Mouse (Mus musculus) cerebellum, adult 2 months (tissue): Measurements from ENCODE around the gene Atox1.

Experiments
- CTCF ChIP-seq: fragments of 200-500 bp; IDR thresholded peaks from 2 replicates; pipeline ENCODE4 v1.5.1; 2011; ENCODE audit warnings: low read depth, mild to moderate bottlenecking, control low read depth, low read length, moderate library complexity, borderline replicate concordance; ENCODE audit not compliant: insufficient read depth
- POLR2A ChIP-seq: fragments of 200-500 bp; IDR thresholded peaks from 2 replicates; pipeline ENCODE4 v1.6.1; 2011; ENCODE audit warnings: low read length, control low read depth, borderline replicate concordance; ENCODE audit not compliant: insufficient read depth

DNA sequence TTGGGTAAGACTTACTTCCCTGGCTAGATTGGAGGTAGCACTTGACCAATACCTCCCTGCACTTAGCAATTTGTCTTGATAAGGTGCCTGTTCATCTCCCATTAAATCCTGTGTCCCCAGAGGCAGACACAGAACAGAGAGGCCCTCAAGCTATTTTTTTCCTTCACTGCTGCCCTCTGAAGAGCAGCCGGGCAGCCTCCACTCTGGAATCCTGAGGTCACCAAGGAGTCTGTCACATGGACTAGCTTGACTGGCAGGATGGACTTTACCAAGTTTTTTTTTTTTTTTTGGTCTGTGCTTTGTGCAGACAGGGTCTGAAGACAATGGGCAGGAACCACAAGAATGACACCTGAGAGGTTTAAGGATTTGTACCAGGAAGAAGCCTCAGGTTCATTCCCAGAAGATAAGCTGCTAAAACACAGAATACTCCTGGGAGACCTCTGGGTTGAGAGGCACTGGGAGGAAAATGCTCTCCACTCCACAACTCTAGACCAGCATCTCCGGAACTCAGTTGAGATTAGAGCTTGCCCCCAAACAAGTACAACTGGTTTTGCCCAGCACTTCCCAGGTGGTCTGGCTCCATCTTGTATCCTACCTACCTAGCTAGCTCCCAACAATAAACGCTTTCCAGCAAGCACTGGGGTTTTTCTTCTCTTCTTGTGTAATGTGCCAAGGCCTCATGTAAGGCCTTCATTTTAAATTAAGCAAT, 1.0 kb downstream of the Atox1 start:
- TF ChIP-seq POLR2A (no peak), CTCF (no peak)
